Mouse (Mus musculus) neural tube, embryonic 10.5 days (tissue): Measurements from ENCODE around the gene Mau2.

Source experiments
- DNase-seq: peaks from one replicate; pipeline ENCODE4 v3.0.0-alpha.2; 2017; ENCODE audit warnings: low spot score; ENCODE audit errors: extremely low spot score

Gene Mau2

DNA sequence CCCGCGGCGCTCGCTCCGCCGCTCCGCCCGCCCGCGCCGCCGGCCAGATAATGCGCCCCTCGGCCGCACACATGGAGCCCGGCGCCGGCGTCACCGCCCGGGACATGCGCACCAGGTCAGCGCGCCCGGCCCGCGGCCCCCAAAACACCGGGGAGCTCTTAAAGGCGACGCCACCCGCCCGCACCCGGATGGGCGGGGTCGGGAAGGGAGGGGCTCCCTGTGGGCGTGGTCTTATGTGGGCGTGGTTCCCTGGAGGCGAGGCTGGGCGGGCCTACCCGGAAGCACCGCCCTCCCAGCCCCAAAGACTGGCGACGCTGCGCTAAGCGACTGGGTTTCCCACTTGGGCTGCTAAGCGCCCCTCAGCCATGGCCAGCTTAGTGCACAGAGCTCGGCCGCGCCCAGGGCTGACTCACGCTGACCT lies 68.3 kb downstream of the Mau2 start:
- peak; percentile 99 for DNase-seq

DNA sequence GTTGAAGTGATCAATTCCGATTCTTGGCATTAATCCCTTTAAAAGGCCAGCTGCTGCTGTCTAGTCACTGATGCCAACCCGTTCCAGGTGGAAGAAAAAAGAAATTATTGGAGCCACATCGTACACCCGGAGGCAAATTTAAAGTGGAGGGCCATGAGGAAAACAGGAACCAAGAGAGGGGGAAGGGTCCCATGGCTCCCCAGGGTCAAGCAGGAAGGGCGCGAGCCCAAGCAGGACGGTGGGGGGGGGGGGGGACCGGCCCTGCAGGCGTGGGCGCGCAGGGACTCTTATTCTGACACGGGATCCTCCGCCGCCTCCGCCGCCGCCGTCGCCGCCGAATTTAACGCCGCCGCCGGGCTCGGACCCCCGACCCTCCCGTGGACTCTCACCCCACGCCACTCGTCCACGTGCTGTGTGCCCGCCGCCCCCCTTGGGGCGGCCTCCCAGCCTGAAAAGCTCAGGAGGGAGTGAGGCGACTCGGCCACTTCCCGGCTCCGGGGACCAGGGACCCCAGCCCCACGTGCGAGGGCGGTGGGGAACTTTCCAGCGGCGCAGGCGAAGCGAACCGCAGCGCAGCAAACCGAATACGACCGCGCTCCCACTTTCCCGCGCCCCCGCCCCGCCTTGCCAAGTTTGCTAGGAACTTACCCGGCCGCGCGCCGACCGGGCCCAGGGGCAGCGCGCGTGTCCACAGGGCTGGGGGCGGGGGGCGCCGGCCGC lies 68.9 kb downstream of the Mau2 start:
- peak; percentile 77 for DNase-seq

DNA sequence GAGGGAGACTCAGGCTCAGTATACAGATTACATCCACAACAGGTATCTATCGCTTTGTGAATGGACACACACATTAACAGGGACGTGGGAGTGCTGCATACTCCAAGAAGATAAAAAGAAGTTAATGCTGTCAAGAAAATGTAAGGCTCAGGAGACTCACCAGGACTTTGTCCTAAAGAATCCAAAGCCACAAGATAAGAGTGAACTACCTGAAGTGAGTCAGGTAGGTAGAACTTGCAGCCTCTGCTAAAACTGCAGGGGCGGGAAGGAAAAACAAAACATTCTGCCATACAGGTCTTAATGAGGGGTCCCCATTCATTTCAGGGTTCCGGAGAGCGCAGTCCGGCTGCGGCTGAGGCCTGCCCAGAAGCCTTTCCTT lies 69.5 kb downstream of the Mau2 start:
- no peak for DNase-seq

DNA sequence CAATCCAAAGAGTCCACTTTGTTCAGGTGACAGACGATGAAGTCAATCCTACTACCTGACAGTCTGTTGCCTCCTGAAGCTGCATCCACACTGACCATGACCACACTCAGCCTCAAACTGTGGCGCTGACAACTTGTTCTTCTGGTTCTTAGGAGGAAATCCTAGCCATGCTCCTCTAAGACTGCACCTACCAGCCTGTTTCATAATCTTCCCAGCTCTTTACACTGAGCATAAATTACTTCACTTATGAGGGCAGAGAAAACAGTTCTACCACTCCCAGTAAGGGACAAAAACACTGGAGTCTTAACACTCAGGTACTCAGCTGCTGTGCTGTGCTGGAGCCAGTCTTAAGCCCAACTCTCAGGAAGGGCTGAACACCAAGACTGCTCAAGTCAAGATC lies 71.7 kb downstream of the Mau2 start:
- no peak for DNase-seq

DNA sequence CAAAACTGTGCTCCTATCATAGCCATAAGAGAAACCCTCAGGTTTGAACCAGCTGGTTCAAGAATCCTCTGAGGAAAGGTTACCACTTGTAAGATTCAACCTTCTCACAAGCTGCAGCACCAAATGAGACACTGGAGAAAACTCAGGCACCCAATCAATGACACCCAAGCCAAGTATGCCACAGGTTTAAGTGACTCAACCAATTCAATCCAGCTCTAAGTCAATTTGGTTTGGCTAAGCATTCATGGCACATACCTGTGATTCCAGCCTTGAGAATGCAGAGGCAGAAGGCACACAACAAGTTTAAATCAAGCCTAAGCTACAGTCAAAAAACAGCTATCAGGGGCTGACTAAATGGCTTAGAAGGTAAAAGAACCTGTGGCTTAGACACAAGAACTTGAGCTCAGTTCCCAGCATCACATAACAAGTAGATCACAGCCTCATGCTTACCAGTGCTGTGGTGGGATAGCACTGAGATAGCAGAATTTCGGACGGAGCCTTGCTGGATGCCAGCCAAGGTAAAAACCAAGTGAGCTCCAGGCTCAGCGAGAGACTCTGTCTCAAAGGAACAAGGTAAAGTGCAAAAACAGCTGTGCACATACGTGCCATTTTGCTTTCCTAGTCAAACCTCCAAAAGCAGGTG lies 75.1 kb downstream of the Mau2 start:
- no peak for DNase-seq
